Mouse (Mus musculus) megakaryocyte-erythroid progenitor cell, adult 5-6 weeks (primary cell): ENCODE data around the gene Nr4a1. TPM values are rescaled to one million over a fixed set of nuclear protein-coding genes. Genes with fewer than 3 reads are reported as not detected.

ENCODE experiments used
- ATAC-seq: replicated peaks from 2 replicates; pipeline ENCODE4 v1.8.0; 2016; ENCODE audit warnings: mild to moderate bottlenecking, inconsistent platforms; ENCODE audit not compliant: severe bottlenecking, poor library complexity, low FRiP score, low TSS enrichment
- total RNA-seq, 2 experiments: library from RNA; stranded (forward) in 1 of 2; stranded (reverse) in 1 of 2; fragments of 200-1000, 215-1000 nt in 1 of 2; fragments of >200 nt in 1 of 2; fragmentation: Nextera tagmentation in 1 of 2; gene quantifications; 2 replicates each; pipeline ENCODE4 v1.2.3; 2014 to 2017

The Nr4a1 gene
- total RNA-seq, 2 experiments from 2014 or later, result 0.66 to 15.1 TPM

DNA sequence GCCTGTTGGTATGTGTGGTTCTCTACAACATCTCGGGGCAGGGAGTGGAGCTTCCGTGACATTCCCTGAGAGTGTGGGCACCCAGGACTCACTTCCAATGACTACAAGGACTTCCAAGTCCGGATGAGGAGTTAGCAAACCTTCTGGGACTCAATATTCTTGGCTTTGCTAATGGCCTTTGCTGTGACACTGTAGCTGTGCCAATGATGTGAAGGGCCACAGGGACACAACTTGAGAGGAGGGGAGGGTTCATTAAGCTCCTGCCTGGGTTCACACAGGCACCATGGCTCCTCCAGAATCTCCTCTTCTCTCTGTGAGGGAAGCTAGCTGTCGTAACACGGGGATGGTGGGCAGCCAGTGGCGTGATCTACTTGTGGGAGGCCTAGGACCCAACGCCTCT lies 68.6 kb downstream of the Nr4a1 start:
- no peak for ATAC-seq

DNA sequence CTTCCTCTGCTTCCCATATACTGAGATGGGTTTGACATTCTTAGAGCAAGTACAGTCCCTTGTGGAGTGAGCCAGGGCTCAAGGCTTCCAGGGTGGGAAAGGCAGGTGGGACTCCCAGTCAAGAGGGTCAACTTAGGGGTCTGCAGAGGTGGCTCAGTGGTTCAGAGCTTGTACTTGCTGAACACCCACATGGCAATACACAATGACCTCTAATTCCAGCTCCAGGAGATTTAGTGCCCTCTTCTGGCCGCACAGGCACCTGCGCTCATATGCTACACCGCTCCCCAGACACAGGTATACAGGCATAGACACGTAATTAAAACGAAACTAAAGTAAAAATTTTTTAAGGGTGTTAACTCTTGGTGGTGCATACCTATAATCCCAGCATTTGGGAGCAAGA lies 69.4 kb downstream of the Nr4a1 start:
- ATAC-seq, result no peak

Other genes with a start within 250 kb of the Nr4a1 start
- gene Gm47841, start 206.9 kb upstream of the Nr4a1 start, total RNA-seq (2014; fragmentation: Nextera tagmentation), result not detected in 2 replicates
- gene Gm47841, start 206.9 kb upstream of the Nr4a1 start, total RNA-seq (2017), result not detected in 2 replicates
- gene Fignl2, start 175.7 kb upstream of the Nr4a1 start, total RNA-seq (2014; fragmentation: Nextera tagmentation), result not detected in 2 replicates
- not detected in 2 replicates for gene Fignl2, start 175.7 kb upstream of the Nr4a1 start, total RNA-seq (2017)
- not detected in 2 replicates for gene Ankrd33, start 138.5 kb upstream of the Nr4a1 start, total RNA-seq (2014; fragmentation: Nextera tagmentation)
- gene Ankrd33, start 138.5 kb upstream of the Nr4a1 start, total RNA-seq (2017), result not detected in 2 replicates
- not detected in 2 replicates for gene Acvrl1, start 125.7 kb upstream of the Nr4a1 start, total RNA-seq (2014; fragmentation: Nextera tagmentation)
- gene Acvrl1, start 125.7 kb upstream of the Nr4a1 start, total RNA-seq (2017), result 3.3 TPM in 1 of 2 replicates, not detected in the other
- 1.4 and 2.8 TPM in 2 replicates for gene Acvr1b, start 80.2 kb upstream of the Nr4a1 start, total RNA-seq (2014; fragmentation: Nextera tagmentation)
- gene Acvr1b, start 80.2 kb upstream of the Nr4a1 start, total RNA-seq (2017), result 1.0 and 2.7 TPM in 2 replicates
- gene Grasp, start 30.1 kb upstream of the Nr4a1 start, total RNA-seq (2014; fragmentation: Nextera tagmentation), result 0.17 TPM in 1 of 2 replicates, not detected in the other
- 0.27 TPM in 1 of 2 replicates, not detected in the other for gene Grasp, start 30.1 kb upstream of the Nr4a1 start, total RNA-seq (2017)
- gene Atg101, start 30.0 kb downstream of the Nr4a1 start, total RNA-seq (2014; fragmentation: Nextera tagmentation), result 14.7 and 18.0 TPM in 2 replicates
- 31.7 and 42.1 TPM in 2 replicates for gene Atg101, start 30.0 kb downstream of the Nr4a1 start, total RNA-seq (2017)
- gene 6030408B16Rik, start 38.9 kb downstream of the Nr4a1 start, total RNA-seq (2014; fragmentation: Nextera tagmentation), result not detected in 2 replicates
- gene 6030408B16Rik, start 38.9 kb downstream of the Nr4a1 start, total RNA-seq (2017), result not detected in 2 replicates
- not detected in 2 replicates for gene Krt80, start 115.9 kb downstream of the Nr4a1 start, total RNA-seq (2014; fragmentation: Nextera tagmentation)
- gene Krt80, start 115.9 kb downstream of the Nr4a1 start, total RNA-seq (2017), result 0.57 TPM in 1 of 2 replicates, not detected in the other
- gene Krt7, start 156.8 kb downstream of the Nr4a1 start, total RNA-seq (2014; fragmentation: Nextera tagmentation), result not detected in 2 replicates
- gene Krt7, start 156.8 kb downstream of the Nr4a1 start, total RNA-seq (2017), result 3.2 TPM in 1 of 2 replicates, not detected in the other
- gene Krt87, start 184.5 kb downstream of the Nr4a1 start, total RNA-seq (2014; fragmentation: Nextera tagmentation), result not detected in 2 replicates
- gene Krt87, start 184.5 kb downstream of the Nr4a1 start, total RNA-seq (2017), result not detected in 2 replicates
- not detected in 2 replicates for gene Krt88, start 193.5 kb downstream of the Nr4a1 start, total RNA-seq (2014; fragmentation: Nextera tagmentation)
- not detected in 2 replicates for gene Krt88, start 193.5 kb downstream of the Nr4a1 start, total RNA-seq (2017)
- gene Krt81, start 209.5 kb downstream of the Nr4a1 start, total RNA-seq (2014; fragmentation: Nextera tagmentation), result not detected in 2 replicates
- not detected in 2 replicates for gene Krt81, start 209.5 kb downstream of the Nr4a1 start, total RNA-seq (2017)
- gene Krt86, start 219.2 kb downstream of the Nr4a1 start, total RNA-seq (2014; fragmentation: Nextera tagmentation), result not detected in 2 replicates
- not detected in 2 replicates for gene Krt86, start 219.2 kb downstream of the Nr4a1 start, total RNA-seq (2017)
- gene Krt83, start 237.2 kb downstream of the Nr4a1 start, total RNA-seq (2014; fragmentation: Nextera tagmentation), result not detected in 2 replicates
- gene Krt83, start 237.2 kb downstream of the Nr4a1 start, total RNA-seq (2017), result not detected in 2 replicates